34 mouse cellular contexts compared by ENCODE assay signal in the genomic region with DNA sequence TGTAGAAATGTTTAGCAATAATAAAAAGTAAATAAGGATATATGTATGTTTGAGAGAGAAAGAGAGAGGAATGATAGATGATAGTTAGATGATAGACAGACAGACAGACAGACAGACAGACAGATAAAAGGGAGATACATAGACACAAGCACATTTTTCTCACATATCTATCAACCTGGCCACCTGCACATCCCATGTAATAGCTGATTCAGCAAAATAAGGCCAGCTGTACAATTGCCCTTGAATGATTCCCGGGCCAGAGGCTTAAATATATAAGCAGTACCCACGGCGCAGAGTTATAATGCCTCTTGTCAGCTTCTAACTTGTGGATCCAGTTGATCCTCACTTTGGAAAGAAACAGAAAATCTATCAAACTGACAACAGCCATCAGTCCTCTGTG.
"Had no signal": no experiment of that assay in that cellular context is flagged by ENCODE, and none has a peak within 500 bp of the region (broad histone marks: within the 10 kb centered on the region; RNA-seq: fewer than 3 reads in every experiment).

No protein-coding gene starts in this region.

- ATAC-seq: hindbrain, embryonic 16.5 days; hindbrain, postnatal 0 days; inflammation-experienced regulatory T-cells, adult 6 months; intestine, embryonic 15.5 days; intestine, embryonic 16.5 days; intestine, postnatal 0 days had no signal

- H3K4me2 ChIP-seq: heart, embryonic 11.5 days; heart, embryonic 12.5 days; heart, embryonic 13.5 days; heart, embryonic 15.5 days; hindbrain, embryonic 12.5 days; hindbrain, embryonic 13.5 days; hindbrain, embryonic 14.5 days; hindbrain, embryonic 15.5 days; intestine, embryonic 15.5 days; kidney, embryonic 15.5 days had no signal

- H3K4me1 ChIP-seq: heart, embryonic 12.5 days; heart, embryonic 13.5 days; heart, embryonic 15.5 days; hindbrain, embryonic 10.5 days; hindbrain, embryonic 12.5 days; hindbrain, embryonic 13.5 days; hindbrain, embryonic 15.5 days; intestine, embryonic 15.5 days; kidney, embryonic 15.5 days had no signal

- H3K27ac ChIP-seq: heart, embryonic 13.5 days; heart, embryonic 15.5 days; hindbrain, embryonic 10.5 days; hindbrain, embryonic 12.5 days; hindbrain, embryonic 13.5 days; hindbrain, embryonic 14.5 days; hindbrain, embryonic 15.5 days; hindbrain, postnatal 0 days; intestine, embryonic 15.5 days; kidney, embryonic 15.5 days; kidney, postnatal 0 days; layer of hippocampus, adult 2 months; left cerebral cortex, adult 2 months had no signal

- H3K9me3 ChIP-seq: heart, embryonic 12.5 days; heart, embryonic 13.5 days; heart, embryonic 15.5 days; hindbrain, embryonic 10.5 days; hindbrain, embryonic 12.5 days; hindbrain, embryonic 13.5 days; hindbrain, embryonic 15.5 days; intestine, embryonic 15.5 days; kidney, embryonic 15.5 days had no signal

- DNase-seq: heart, postnatal 10 days; heart, postnatal 14 days; heart, postnatal 36 days; heart, postnatal 4 days; kidney, adult 11 months; kidney, adult 18-20 months; kidney, adult 2 months; kidney, adult 8-10 months; kidney, postnatal 10 days; kidney, postnatal 14 days; kidney, postnatal 25 days; kidney, postnatal 36 days; kidney, postnatal 4 days; layer of hippocampus, adult 9-11 months; layer of hippocampus, postnatal 36 days had no signal

- H3K27me3 ChIP-seq: heart, embryonic 12.5 days; heart, embryonic 13.5 days; heart, embryonic 15.5 days; hindbrain, embryonic 12.5 days; hindbrain, embryonic 13.5 days; hindbrain, embryonic 15.5 days; intestine, embryonic 15.5 days; kidney, embryonic 15.5 days had no signal

- H3K36me3 ChIP-seq: heart, embryonic 12.5 days; heart, embryonic 13.5 days; heart, embryonic 15.5 days; hindbrain, embryonic 10.5 days; hindbrain, embryonic 12.5 days; hindbrain, embryonic 13.5 days; hindbrain, embryonic 15.5 days; intestine, embryonic 15.5 days; kidney, embryonic 15.5 days had no signal

- H3K9ac ChIP-seq: heart, embryonic 12.5 days; heart, embryonic 13.5 days; heart, embryonic 15.5 days; hindbrain, embryonic 12.5 days; hindbrain, embryonic 13.5 days; hindbrain, embryonic 14.5 days; hindbrain, embryonic 15.5 days; intestine, embryonic 15.5 days; kidney, embryonic 15.5 days had no signal

- H3K4me3 ChIP-seq: heart, embryonic 12.5 days; heart, embryonic 13.5 days; heart, embryonic 15.5 days; hindbrain, embryonic 10.5 days; hindbrain, embryonic 12.5 days; hindbrain, embryonic 13.5 days; hindbrain, embryonic 15.5 days; intestine, embryonic 15.5 days; kidney, embryonic 15.5 days; layer of hippocampus, adult 2 months; left cerebral cortex, adult 2 months had no signal
